Mouse (Mus musculus) brain, embryonic 14.5 days (tissue): ENCODE results near the gene Vmn2r83.

Experiments
- CTCF ChIP-seq: fragments of 200-500 bp; IDR thresholded peaks from 2 replicates; pipeline ENCODE4 v1.5.1; 2012; ENCODE audit warnings: inconsistent platforms, mild to moderate bottlenecking, moderate library complexity, borderline replicate concordance; ENCODE audit not compliant: insufficient read depth, insufficient read length; ENCODE audit errors: extremely low read depth
- POLR2A ChIP-seq: fragments of 200-500 bp; IDR thresholded peaks from 2 replicates; pipeline ENCODE4 v1.6.1; 2012; ENCODE audit warnings: mild to moderate bottlenecking, inconsistent platforms, borderline replicate concordance; ENCODE audit not compliant: poor library complexity, insufficient read depth, insufficient read length, severe bottlenecking; ENCODE audit errors: extremely low read depth

GRCm38 (mm10) chr10:79532678-79533077 is 64.1 kb downstream of the Vmn2r83 start:
- TF ChIP-seq CTCF (no peak), POLR2A (no peak)
